Mouse (Mus musculus) stomach, postnatal 0 days (tissue): Measurements from ENCODE around the gene Hoxa10. TPM values are rescaled to one million over a fixed set of nuclear protein-coding genes. Genes with fewer than 3 reads are reported as not detected.

ENCODE experiments used
- ATAC-seq: fragments of 200-750 bp; cut with Nextera tagmentation; 2 replicates; pipeline ENCODE4 v1.8.0; 2017; ENCODE audit not compliant: low FRiP score, low TSS enrichment
- DNase-seq: peaks from one replicate; pipeline ENCODE4 v3.0.0-alpha.2; 2016; ENCODE audit warnings: low spot score
- H3K27ac ChIP-seq: fragments of 300-500 bp; sonication (generic); replicated peaks from 2 replicates; pipeline ENCODE4 v1.5.1; 2014; ENCODE audit warnings: mild to moderate bottlenecking, control low read depth
- H3K27me3 ChIP-seq: fragments of 300-500 bp; sonication (generic); 2 replicates; pipeline ENCODE4 v1.6.1; 2014; ENCODE audit warnings: low read length; ENCODE audit not compliant: control insufficient read depth, insufficient read depth
- H3K36me3 ChIP-seq: fragments of 300-500 bp; sonication (generic); 2 replicates; pipeline ENCODE4 v1.6.1; 2014; ENCODE audit warnings: low read length, mixed read lengths; ENCODE audit not compliant: control insufficient read depth, insufficient read depth
- H3K4me1 ChIP-seq: fragments of 300-500 bp; sonication (generic); replicated peaks from 2 replicates; pipeline ENCODE4 v1.6.1; 2014; ENCODE audit warnings: antibody characterized with exemption; ENCODE audit not compliant: control insufficient read depth, insufficient read depth
- H3K4me2 ChIP-seq: fragments of 300-500 bp; sonication (generic); replicated peaks from 2 replicates; pipeline ENCODE4 v1.6.1; 2014; ENCODE audit warnings: low read depth, mild to moderate bottlenecking, control low read depth, moderate library complexity
- H3K4me3 ChIP-seq: fragments of 300-500 bp; sonication (generic); 2 replicates; pipeline ENCODE4 v1.5.1; 2014; ENCODE audit warnings: low read depth, low read length, control low read depth
- H3K9ac ChIP-seq: fragments of 300-500 bp; sonication (generic); 2 replicates; pipeline ENCODE4 v1.6.1; 2014; ENCODE audit warnings: mild to moderate bottlenecking, low read length, control low read depth, mixed read lengths
- H3K9me3 ChIP-seq: fragments of 300-500 bp; sonication (generic); 2 replicates; pipeline ENCODE4 v1.6.1; 2016; ENCODE audit warnings: low read length; ENCODE audit not compliant: control insufficient read depth
- CTCF ChIP-seq: IDR thresholded peaks from 2 replicates; pipeline ENCODE4 v1.5.1; 2016; ENCODE audit warnings: antibody characterized with exemption, low read depth, mild to moderate bottlenecking, moderate library complexity
- EP300 ChIP-seq: optimal IDR thresholded peaks from 2 replicates; pipeline ENCODE3; 2016; ENCODE audit warnings: antibody characterized with exemption
- WGBS: fragments of 180-500 bp; shearing (Covaris S2); extraction: QIAGEN DNeasy Blood & Tissue Kit; methylation state at CpG from one replicate; pipeline ENCODE4 v1.1.7; 2014; 5-methylcytosine and 5-hydroxymethylcytosine counted together
- polyA plus RNA-seq: library from polyadenylated mRNA; unstranded; fragments of >200 nt; fragmentation: Nextera tagmentation; extraction: Ambion mirVana; gene quantifications from 2 replicates; pipeline ENCODE4 v1.2.1, GENCODE M21; 2015

Gene Hoxa10
- polyA plus RNA-seq, 1 experiment from 2014 or later = not detected

DNA sequence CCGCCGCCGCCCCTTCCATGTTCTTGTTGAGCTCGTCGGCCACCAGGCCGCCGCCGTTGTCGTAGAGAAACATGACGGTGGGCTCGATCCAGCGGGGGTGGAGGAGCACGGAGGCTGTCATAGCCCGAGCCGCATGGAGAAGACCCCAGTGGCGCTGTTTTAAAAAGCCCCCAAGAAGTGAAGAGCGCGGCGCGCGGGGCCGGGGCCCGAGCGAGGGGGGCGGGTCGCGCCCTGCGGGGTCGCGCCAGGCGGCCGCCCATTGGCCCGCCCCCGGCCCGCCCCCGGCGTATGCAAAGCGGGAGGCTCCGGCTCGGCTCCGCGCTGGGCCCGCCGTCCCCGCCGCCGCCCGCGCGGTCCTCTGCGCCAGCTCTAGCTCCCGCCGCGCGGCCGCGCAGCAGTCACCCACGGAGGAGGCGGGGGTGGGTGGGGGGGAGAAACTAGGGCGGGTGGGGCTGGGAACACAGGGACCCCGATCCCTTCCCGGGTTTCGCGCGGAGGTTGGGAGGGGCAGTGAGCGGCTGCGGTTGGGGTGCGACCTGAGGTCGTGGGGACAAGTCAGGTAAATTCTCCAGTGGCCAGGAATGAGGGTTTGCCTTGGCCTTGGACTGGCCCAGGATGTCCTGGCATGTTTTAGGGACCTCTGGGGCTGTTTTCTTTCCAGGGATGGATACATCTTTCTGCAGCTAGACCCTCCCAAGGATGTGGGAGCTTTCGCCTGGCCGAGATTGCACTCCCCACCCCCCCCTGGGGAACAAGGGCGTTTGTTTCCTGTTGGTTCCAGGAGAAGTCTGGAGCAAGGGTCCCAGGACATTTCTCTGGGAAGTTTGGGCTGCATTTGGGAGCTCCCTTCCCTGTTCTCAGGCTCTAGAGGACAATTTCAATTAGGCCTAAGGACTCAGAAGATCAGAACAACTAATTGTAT lies 20.3 kb upstream of the Hoxa10 start, which contains the start of gene Hoxa13:
TSS of gene Hoxa13 (minus strand) at position 227 of the 922 bp plus-strand sequence.
- peak; percentile 57 for ATAC-seq
- H3K4me3 ChIP-seq = peak within 1 kb of the TSS; percentile 39
- 1% methylated on average over 33 of the region's 72 CpGs for WGBS
- no peaks in the 10 kb centered on the region for H3K36me3 ChIP-seq
- peak; percentile 13 for DNase-seq
- no peaks in the 10 kb centered on the region for H3K4me1 ChIP-seq
- TF ChIP-seq CTCF (no peak), EP300 (no peak)
- H3K27me3 ChIP-seq = peaks cover 24% of the 10 kb centered on the region
- no peak within 1 kb of the TSS for H3K9ac ChIP-seq
- H3K27ac ChIP-seq = no peak within 1 kb of the TSS
- H3K4me2 ChIP-seq = peak within 1 kb of the TSS; percentile 55
- no peaks in the 10 kb centered on the region for H3K9me3 ChIP-seq

DNA sequence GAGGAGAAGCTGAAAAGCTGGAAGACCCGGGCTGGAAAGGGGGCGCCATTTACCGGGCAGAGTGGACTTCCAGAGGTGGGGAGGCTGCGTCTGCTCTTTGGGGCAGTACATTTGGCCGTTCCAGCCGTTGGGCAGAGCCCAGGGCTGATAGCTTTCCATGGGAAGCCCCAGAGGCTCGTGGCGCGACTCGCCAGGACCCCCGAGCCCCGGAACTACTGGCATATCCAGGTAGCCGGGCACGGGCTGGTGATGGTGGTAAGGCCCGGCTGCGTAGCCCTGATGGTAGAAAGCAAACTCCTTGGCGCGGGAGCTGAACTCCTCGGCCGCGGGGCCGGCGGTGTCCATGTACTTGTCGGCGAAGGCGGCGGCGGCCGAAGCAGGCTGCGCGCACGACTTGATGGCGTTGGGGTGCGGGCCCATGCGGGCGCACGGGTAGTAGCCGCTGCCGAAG lies 19.2 kb upstream of the Hoxa10 start:
- Histone ChIP-seq H3K4me1 (no peaks in the 10 kb centered on the region), H3K27me3 (peaks cover 26% of the 10 kb centered on the region), H3K27ac (no peak overlapping the region), H3K4me2 (peak overlapping the region; percentile 55; the same call in 1 of the 2 replicates), H3K36me3 (no peaks in the 10 kb centered on the region), H3K4me3 (no peak overlapping the region; the same call in 1 of the 2 replicates), H3K9ac (no peak overlapping the region), H3K9me3 (no peaks in the 10 kb centered on the region)
- TF ChIP-seq EP300 = no peak
- no peak for TF ChIP-seq CTCF
- ATAC-seq (no peak), DNase-seq (no peak)
- WGBS = 1% methylated on average over 37 of the region's 39 CpGs

DNA sequence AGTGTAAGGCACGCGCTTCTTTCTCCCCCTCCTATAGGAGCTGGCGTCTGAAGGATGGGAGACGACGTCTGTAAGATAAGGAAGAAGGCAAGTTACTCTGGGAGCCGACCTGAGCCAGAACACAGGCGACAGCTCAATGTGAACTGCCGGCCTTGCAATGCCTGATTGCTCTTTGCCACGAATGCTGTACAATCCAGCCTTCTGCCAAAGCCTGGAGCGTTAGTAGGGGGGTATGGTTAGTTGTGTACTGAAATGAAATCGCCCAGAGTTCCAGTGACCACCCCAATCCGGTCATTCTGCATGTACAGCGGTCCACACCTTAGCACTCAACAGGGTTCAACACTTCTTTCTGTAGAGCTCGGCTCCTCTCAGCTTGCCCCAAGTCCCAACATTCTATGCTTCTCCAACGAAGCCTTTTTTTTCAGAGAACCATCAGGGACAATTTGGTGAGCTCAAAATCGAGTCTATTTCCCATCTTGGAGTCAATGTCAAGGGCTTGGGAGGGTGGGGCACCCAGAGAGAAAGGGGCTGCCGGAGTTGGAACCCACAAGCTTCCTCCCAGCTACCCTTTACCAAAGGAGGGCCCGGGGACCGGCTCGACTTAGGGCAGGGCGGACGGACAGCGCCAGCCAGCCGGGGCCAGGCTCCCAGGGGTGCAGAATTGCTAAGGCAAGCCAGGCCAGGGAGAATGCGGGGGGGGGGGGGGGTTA lies 18.6 kb upstream of the Hoxa10 start:
- H3K9ac ChIP-seq = no peak overlapping the region

DNA sequence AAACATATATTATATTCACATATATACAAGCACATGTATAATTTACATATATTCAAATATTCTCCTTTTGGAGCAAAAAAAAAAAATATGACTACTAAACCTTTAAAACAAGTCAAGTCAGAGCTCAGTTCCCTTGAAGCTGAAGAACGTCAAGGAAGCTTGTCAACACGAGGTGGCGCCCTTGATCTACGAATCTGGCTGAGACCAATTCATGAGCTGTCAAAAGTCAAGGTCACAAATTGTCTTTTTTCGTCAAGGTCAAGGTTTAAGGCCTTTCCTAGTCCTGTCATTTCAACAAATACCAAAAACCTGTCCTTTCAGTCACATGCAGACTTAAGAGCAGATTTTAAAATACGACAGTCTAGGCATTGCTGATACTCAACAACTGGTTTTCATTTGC lies 16.3 kb upstream of the Hoxa10 start:
- under 1% methylated on average over 6 of the region's 6 CpGs for WGBS
- no peak overlapping the region for H3K4me3 ChIP-seq
- peak; percentile 79 for DNase-seq
- no peaks in the 10 kb centered on the region for H3K4me1 ChIP-seq
- H3K27me3 ChIP-seq = peaks cover 29% of the 10 kb centered on the region
- no peaks in the 10 kb centered on the region for H3K9me3 ChIP-seq
- no peak for ATAC-seq
- TF ChIP-seq EP300 (no peak), CTCF (peak; percentile 89)
- no peak overlapping the region for H3K4me2 ChIP-seq
- H3K9ac ChIP-seq = no peak overlapping the region
- H3K36me3 ChIP-seq = no peaks in the 10 kb centered on the region
- no peak overlapping the region for H3K27ac ChIP-seq

More for the DNA sequence above, 18.6 kb upstream of the Hoxa10 start:
- Histone ChIP-seq H3K4me1 (no peaks in the 10 kb centered on the region), H3K4me3 (no peak overlapping the region), H3K36me3 (no peaks in the 10 kb centered on the region), H3K4me2 (no peak overlapping the region), H3K27me3 (peaks cover 23% of the 10 kb centered on the region), H3K9me3 (no peaks in the 10 kb centered on the region), H3K27ac (no peak overlapping the region)
- TF ChIP-seq CTCF = no peak
- no peak for TF ChIP-seq EP300
- 4% methylated on average over 25 of the region's 25 CpGs for WGBS
- no peak for DNase-seq
- ATAC-seq = peak; percentile 39; the same call in 1 of the 2 replicates

DNA sequence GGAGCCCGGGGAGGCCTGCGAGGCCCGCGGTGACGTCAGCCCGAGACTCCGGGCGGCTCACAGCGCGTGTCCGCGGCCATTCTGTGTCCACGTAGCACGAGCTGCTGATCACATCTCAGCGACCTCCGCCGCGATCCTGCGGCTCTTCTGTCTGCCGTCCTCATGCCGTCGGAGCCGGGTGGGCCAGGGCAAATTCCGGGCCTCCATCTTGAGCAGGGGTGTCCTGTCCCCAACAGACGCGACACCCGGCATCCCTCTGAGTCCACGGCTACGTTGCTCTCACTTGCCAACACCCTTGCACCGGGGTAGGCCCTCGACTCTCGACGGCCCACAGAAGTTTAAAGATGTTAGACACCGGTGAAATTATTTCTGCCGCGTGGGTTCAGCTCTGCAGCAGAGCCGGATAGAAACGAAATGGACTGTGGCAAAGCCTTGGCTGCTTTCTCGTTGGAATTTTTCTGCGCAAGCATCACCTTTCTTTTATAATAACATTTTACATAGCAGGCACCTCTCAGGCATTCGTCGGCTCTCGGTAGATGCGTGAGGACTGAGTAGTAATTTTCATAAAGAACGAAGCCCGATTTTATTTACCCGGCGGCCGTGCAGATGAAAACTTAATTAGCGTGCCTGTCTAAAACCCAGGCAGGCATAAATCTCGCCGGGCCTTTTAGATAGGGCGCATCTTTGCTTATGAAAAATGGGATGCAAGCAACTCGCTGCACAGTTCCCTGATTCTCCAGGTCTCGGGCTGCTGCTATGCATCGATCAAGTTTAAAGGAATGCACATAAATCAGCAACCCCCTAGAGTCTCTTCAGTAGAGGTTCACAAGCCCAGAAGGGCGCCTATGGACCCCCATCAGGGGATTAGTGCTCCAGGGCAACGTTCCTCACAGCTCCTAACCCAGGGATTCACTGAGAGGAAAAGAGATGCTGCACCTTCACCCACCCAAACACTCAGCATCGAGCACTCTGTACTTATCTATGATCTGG lies 13.2 kb upstream of the Hoxa10 start:
- TF ChIP-seq CTCF = no peak
- no peak for TF ChIP-seq EP300
- no peak overlapping the region for H3K4me2 ChIP-seq
- peaks cover 26% of the 10 kb centered on the region for H3K27me3 ChIP-seq
- no peaks in the 10 kb centered on the region for H3K9me3 ChIP-seq
- no peak overlapping the region for H3K27ac ChIP-seq
- H3K4me1 ChIP-seq = no peaks in the 10 kb centered on the region
- no peak for DNase-seq
- no peak overlapping the region for H3K9ac ChIP-seq
- ATAC-seq = no peak
- H3K4me3 ChIP-seq = 0 out of 2 replicates have a peak overlapping the region, but pooled peaks have one; percentile 6
- WGBS = 2% methylated on average over 59 of the region's 59 CpGs
- H3K36me3 ChIP-seq = no peaks in the 10 kb centered on the region
